Mouse (Mus musculus) spleen, adult 2 months (tissue): ENCODE results near the gene Eif4g2. TPM values are rescaled to one million over a fixed set of nuclear protein-coding genes. Genes with fewer than 3 reads are reported as not detected.

Experiments used
- DNase-seq, 2 experiments: peaks; one replicate each; pipeline versions ENCODE4 v3.0.0 to v3.0.0-alpha.2; 2012 to 2021; ENCODE audit warnings: low spot score in 2 of 2, low read depth in 1 of 2
- H3K27ac ChIP-seq: fragments of 200-500 bp; 2 replicates; pipeline ENCODE4 v1.5.1; 2012; ENCODE audit warnings: low read length, inconsistent platforms; ENCODE audit not compliant: insufficient read depth
- H3K27me3 ChIP-seq: fragments of 200-500 bp; 2 replicates; pipeline ENCODE4 v1.6.1; 2012; ENCODE audit warnings: mild to moderate bottlenecking, moderate library complexity, low read length, inconsistent platforms; ENCODE audit not compliant: control insufficient read depth, insufficient read depth
- H3K36me3 ChIP-seq: fragments of 200-500 bp; 2 replicates; pipeline ENCODE4 v1.6.1; 2012; ENCODE audit warnings: mild to moderate bottlenecking, low read length, inconsistent platforms; ENCODE audit not compliant: control insufficient read depth, insufficient read depth
- H3K4me1 ChIP-seq: fragments of 200-500 bp; 2 replicates; pipeline ENCODE4 v1.6.1; 2011; ENCODE audit warnings: inconsistent platforms; ENCODE audit not compliant: control insufficient read depth, insufficient read depth, insufficient read length
- H3K4me3 ChIP-seq: fragments of 200-500 bp; 2 replicates; pipeline ENCODE4 v1.5.1; 2011; ENCODE audit warnings: mild to moderate bottlenecking, inconsistent platforms; ENCODE audit not compliant: insufficient read depth, insufficient read length; ENCODE audit errors: extremely low read depth
- CTCF ChIP-seq: fragments of 200-500 bp; IDR thresholded peaks from 2 replicates; pipeline ENCODE4 v1.5.1; 2011; ENCODE audit warnings: mild to moderate bottlenecking, inconsistent platforms; ENCODE audit not compliant: insufficient read depth, insufficient read length, insufficient replicate concordance; ENCODE audit errors: extremely low read depth
- POLR2A ChIP-seq: fragments of 200-500 bp; IDR thresholded peaks from 2 replicates; pipeline ENCODE4 v1.6.1; 2011; ENCODE audit warnings: low read depth, low read length, inconsistent platforms
- WGBS: fragments of 180-500 bp; shearing (Covaris S2); methylation state at CpG from one replicate; pipeline ENCODE4 v1.1.7; 2018; 5-methylcytosine and 5-hydroxymethylcytosine counted together
- polyA plus RNA-seq: library from polyadenylated mRNA; depleted of rRNA; stranded (reverse); fragments of >200 nt; gene quantifications from 2 replicates; pipeline ENCODE4 v1.2.3, GENCODE M21; 2012

Eif4g2 gene
- polyA plus RNA-seq, 1 experiment: 58.6 TPM

DNA sequence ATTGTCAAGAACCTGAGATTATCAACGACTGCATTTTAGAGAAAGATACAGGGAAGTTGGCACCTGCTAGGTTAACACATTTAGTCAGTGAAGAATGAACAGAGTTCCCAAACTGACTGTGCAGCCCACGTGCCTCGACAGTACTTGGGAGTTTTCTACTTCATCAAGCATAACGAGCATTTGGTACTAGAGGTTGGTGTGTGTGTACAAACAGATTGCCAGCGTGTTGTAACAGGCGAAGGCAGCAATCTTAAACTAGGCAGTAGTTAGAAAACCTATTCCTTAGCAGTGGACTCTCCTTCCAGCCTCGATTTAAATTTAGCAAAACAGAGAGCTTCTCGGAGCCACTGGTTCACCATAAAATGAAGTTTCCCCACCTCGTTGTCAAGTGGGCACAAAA, 38.7 kb upstream of the Eif4g2 start:
- WGBS: 40% methylated on average over 9 of the region's 9 CpGs
- Histone ChIP-seq H3K36me3 (peaks cover 3% of the 10 kb centered on the region; the same call in 1 of the 2 replicates), H3K4me1 (peaks cover 11% of the 10 kb centered on the region; the same call in 1 of the 2 replicates), H3K4me3 (peak overlapping the region; percentile 92), H3K27ac (peak overlapping the region; percentile 99; the same call in 1 of the 2 replicates), H3K27me3 (no peaks in the 10 kb centered on the region)
- DNase-seq: no peak
- TF ChIP-seq CTCF (no peak), POLR2A (no peak)

DNA sequence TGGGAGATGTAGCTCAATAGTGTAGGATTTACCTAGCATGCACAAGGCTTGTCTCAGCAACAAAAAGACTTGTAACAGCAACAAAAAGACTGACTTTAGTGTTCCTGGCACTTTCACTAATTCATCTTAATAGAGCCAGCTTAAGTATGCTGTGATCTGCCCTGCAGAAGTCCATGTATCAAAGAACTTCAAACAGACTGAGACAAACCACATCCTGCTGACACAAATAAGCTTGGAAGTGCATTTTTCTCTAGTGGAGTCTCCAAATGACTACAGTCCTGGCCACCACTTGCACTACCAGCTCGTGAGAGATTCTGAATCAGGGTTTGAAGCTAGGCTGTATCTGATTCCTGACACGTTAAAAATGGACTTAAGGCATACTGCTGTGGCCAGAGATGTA, 26.7 kb upstream of the Eif4g2 start:
- Histone ChIP-seq H3K27me3 (no peaks in the 10 kb centered on the region), H3K4me1 (no peaks in the 10 kb centered on the region), H3K4me3 (no peak overlapping the region), H3K36me3 (peaks cover 3% of the 10 kb centered on the region), H3K27ac (no peak overlapping the region)
- no peak for DNase-seq
- 53% methylated on average over 2 of the region's 2 CpGs for WGBS
- TF ChIP-seq CTCF: no peak
- no peak for TF ChIP-seq POLR2A

GRCm38 (mm10) chr7:111109161-111109560, 26.3 kb upstream of the Eif4g2 start:
- Histone ChIP-seq H3K36me3 (peaks cover 2% of the 10 kb centered on the region), H3K4me1 (no peaks in the 10 kb centered on the region), H3K27me3 (no peaks in the 10 kb centered on the region), H3K27ac (no peak overlapping the region), H3K4me3 (no peak overlapping the region)
- no peak for DNase-seq
- 94% methylated on average over 2 of the region's 2 CpGs for WGBS
- TF ChIP-seq POLR2A: no peak
- no peak for TF ChIP-seq CTCF

GRCm38 (mm10) chr7:111098196-111098595, 15.4 kb upstream of the Eif4g2 start:
- no peak for DNase-seq
- Histone ChIP-seq H3K36me3 (no peaks in the 10 kb centered on the region), H3K27ac (no peak overlapping the region), H3K4me3 (no peak overlapping the region), H3K27me3 (no peaks in the 10 kb centered on the region), H3K4me1 (no peaks in the 10 kb centered on the region)
- 84% methylated on average over 1 of the region's 1 CpGs for WGBS
- no peak for TF ChIP-seq CTCF
- no peak for TF ChIP-seq POLR2A

DNA sequence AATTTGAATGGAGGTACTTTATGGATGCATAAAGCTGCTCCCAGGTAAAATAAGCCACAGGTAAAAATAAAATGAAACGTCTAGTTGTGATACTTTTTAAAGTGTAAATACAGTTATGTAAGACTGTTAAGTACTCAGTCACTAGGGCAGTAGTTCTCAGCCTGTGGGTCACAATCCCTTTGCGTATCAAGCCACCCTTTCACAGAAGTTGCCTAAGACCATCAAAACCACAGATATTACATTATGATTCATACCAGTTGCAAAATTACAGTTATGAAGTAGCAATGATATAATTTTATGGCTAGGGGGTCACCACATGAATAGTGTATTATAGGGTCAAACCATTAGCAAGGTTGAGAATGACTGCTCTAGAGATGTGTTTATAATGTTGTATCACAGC, 12.3 kb upstream of the Eif4g2 start:
- no peaks in the 10 kb centered on the region for H3K27me3 ChIP-seq
- H3K4me1 ChIP-seq: no peaks in the 10 kb centered on the region

DNA sequence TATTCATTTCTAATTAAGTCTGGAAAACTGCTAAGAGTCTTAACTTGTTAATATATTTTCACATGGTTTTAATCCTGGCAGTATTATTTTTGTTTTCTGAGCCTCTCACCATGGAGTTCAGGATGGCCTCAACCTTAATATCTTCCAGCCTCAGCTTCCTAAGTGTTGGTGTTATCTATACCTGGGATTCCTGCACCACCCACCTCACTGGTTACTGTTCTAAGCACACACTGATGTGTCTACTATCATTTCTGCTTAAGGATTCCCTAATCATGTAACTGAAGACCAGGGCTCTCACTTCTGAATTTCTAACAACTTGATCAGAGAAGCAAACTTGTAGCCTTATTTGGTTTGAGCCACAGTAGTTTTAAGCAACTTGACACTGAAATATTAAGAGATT, 2.3 kb upstream of the Eif4g2 start:
- H3K4me1 ChIP-seq: peaks cover 2% of the 10 kb centered on the region; the same call in 1 of the 2 replicates
- no peak overlapping the region for H3K4me3 ChIP-seq
- H3K27me3 ChIP-seq: no peaks in the 10 kb centered on the region
- TF ChIP-seq POLR2A (no peak), CTCF (no peak)
- H3K36me3 ChIP-seq: peaks cover 12% of the 10 kb centered on the region
- no peak for DNase-seq
- no peak overlapping the region for H3K27ac ChIP-seq

More for the DNA sequence above, 12.3 kb upstream of the Eif4g2 start:
- H3K27ac ChIP-seq: no peak overlapping the region
- 84% methylated on average over 2 of the region's 2 CpGs for WGBS
- no peak overlapping the region for H3K4me3 ChIP-seq
- no peak for DNase-seq
- TF ChIP-seq POLR2A: no peak
- no peak for TF ChIP-seq CTCF
- H3K36me3 ChIP-seq: no peaks in the 10 kb centered on the region

DNA sequence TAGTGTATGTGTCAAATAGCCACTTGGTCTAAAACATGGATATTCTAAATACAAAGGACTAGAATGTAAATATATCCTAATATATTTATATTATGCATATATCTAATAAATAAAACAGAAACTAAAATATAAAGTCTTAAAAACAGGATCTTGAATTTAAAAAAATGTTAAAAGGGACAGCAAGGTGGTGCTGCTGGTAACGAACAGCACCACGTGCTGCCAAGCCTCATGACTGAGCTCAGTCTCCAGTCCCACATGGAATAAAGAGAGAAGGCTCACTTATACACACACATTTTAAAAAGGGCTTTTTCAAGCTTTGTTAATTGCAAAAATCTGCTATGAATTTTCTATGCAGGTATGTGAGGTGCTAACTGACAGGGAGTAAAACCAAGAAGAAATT, 1.6 kb upstream of the Eif4g2 start:
- Histone ChIP-seq H3K4me3 (no peak overlapping the region), H3K27me3 (no peaks in the 10 kb centered on the region), H3K36me3 (peaks cover 20% of the 10 kb centered on the region), H3K4me1 (peaks cover 2% of the 10 kb centered on the region; the same call in 1 of the 2 replicates), H3K27ac (no peak overlapping the region)
- no peak for TF ChIP-seq CTCF
- no peak for TF ChIP-seq POLR2A
- no peak for DNase-seq
- WGBS: 33% methylated on average over 2 of the region's 2 CpGs
